Mouse (Mus musculus): ENCODE data around the gene Abhd6. TPM values are rescaled to one million over a fixed set of nuclear protein-coding genes. Genes with fewer than 3 reads are reported as not detected.

Gene Abhd6
- polyA plus RNA-seq, 2 experiments = 3.4 to 9.2 TPM

GRCm38 (mm10) chr14:7986913-7987312 is 15.8 kb upstream of the Abhd6 start:
- H3K27me3 ChIP-seq (ENCODE audit: control insufficient read depth, insufficient read depth, low read length) = no peaks in the 10 kb centered on the region
- no peak overlapping the region for H3K27ac ChIP-seq
- 76% methylated on average over 6 of the region's 6 CpGs for WGBS (ENCODE audit: insufficient replicate concordance)
- H3K4me2 ChIP-seq (ENCODE audit: low read depth) = no peak overlapping the region
- no peak overlapping the region for H3K9ac ChIP-seq (replicated peaks)
- 0 out of 4 replicates have a peak, but pooled peaks cover 0 to 1% of the 10 kb centered on the region in 2 experiments for H3K4me1 ChIP-seq (replicated peaks; ENCODE audit: control insufficient read depth in 2 of 2, insufficient read depth in 2 of 2, low read length in 1 of 2)
- no peaks in the 10 kb centered on the region for H3K36me3 ChIP-seq (replicated peaks; ENCODE audit: control insufficient read depth, insufficient read depth, low read depth)
- no peaks in the 10 kb centered on the region for H3K9me3 ChIP-seq (ENCODE audit: control insufficient read depth, low read length)
- no peak for DNase-seq (ENCODE audit: low read depth in 3 of 3, low spot score in 3 of 3)
- H3K4me3 ChIP-seq (ENCODE audit: insufficient read depth in 1 of 2, low read depth in 2 of 2, low read length in 2 of 2) = no peak overlapping the region
- no peak for TF ChIP-seq EP300 (IDR thresholded peaks at IDR 0.05; ENCODE audit: low read depth)
- TF ChIP-seq CTCF (IDR thresholded peaks at IDR 0.05; ENCODE audit: low read depth) = no peak
- ATAC-seq (ENCODE audit: insufficient read depth) = no peak

DNA sequence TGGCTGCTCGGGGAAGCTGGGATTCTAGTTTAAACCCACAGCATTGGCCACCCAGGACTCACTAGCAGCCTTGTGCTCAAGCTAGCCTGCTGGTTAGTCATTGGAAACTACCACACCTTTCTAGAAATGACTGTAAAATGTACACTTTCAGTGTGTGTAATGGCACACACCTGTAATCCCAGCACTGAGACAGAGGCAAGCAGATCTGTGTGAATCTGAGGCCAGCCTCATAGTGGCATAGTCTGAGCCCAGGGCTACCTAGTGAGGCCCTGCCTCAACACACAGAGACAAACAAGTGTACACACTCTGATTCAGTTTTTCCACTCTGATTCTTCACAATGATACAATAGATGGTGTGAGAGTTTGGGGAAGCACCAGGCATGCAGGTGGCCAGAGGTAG is 13.3 kb upstream of the Abhd6 start:
- no peaks in the 10 kb centered on the region for H3K9me3 ChIP-seq (ENCODE audit: control insufficient read depth, low read length)
- H3K27me3 ChIP-seq (ENCODE audit: control insufficient read depth, insufficient read depth, low read length) = no peaks in the 10 kb centered on the region
- H3K4me3 ChIP-seq (ENCODE audit: insufficient read depth in 1 of 2, low read depth in 2 of 2, low read length in 2 of 2) = no peak overlapping the region
- no peak overlapping the region for H3K27ac ChIP-seq
- H3K4me2 ChIP-seq (ENCODE audit: low read depth) = no peak overlapping the region
- H3K36me3 ChIP-seq (replicated peaks; ENCODE audit: control insufficient read depth, insufficient read depth, low read depth) = no peaks in the 10 kb centered on the region
- H3K4me1 ChIP-seq (replicated peaks; ENCODE audit: control insufficient read depth in 2 of 2, insufficient read depth in 2 of 2, low read length in 1 of 2) = 0 out of 4 replicates have a peak, but pooled peaks cover 0 to 1% of the 10 kb centered on the region in 2 experiments
- ATAC-seq (ENCODE audit: insufficient read depth) = no peak
- DNase-seq (ENCODE audit: low read depth in 3 of 3, low spot score in 3 of 3) = no peak
- WGBS (ENCODE audit: insufficient replicate concordance) = 52% methylated on average over 1 of the region's 1 CpGs
- no peak for TF ChIP-seq EP300 (IDR thresholded peaks at IDR 0.05; ENCODE audit: low read depth)
- TF ChIP-seq CTCF (IDR thresholded peaks at IDR 0.05; ENCODE audit: low read depth) = no peak
- H3K9ac ChIP-seq (replicated peaks) = no peak overlapping the region

- Histone ChIP-seq H3K27me3 (ENCODE audit: control insufficient read depth, insufficient read depth, low read length) (no peaks in the 10 kb centered on the region), H3K9ac (replicated peaks) (no peak overlapping the region), H3K4me3 (ENCODE audit: insufficient read depth in 1 of 2, low read depth in 2 of 2, low read length in 2 of 2) (no peak overlapping the region), H3K36me3 (replicated peaks; ENCODE audit: control insufficient read depth, insufficient read depth, low read depth) (no peaks in the 10 kb centered on the region), H3K4me1 (replicated peaks; ENCODE audit: control insufficient read depth in 2 of 2, insufficient read depth in 2 of 2, low read length in 1 of 2) (0 out of 4 replicates have a peak, but pooled peaks cover 0 to 1% of the 10 kb centered on the region in 2 experiments), H3K9me3 (ENCODE audit: control insufficient read depth, low read length) (no peaks in the 10 kb centered on the region), H3K27ac (no peak overlapping the region), H3K4me2 (ENCODE audit: low read depth) (no peak overlapping the region)
- DNase-seq (ENCODE audit: low read depth in 3 of 3, low spot score in 3 of 3) (no peak), ATAC-seq (ENCODE audit: insufficient read depth) (no peak)
- 23% methylated on average over 3 of the region's 3 CpGs for WGBS (ENCODE audit: insufficient replicate concordance)
- no peak for TF ChIP-seq CTCF (IDR thresholded peaks at IDR 0.05; ENCODE audit: low read depth)
- TF ChIP-seq EP300 (IDR thresholded peaks at IDR 0.05; ENCODE audit: low read depth) = no peak
Measured at GRCm38 (mm10) chr14:7989961-7990360, 12.7 kb upstream of the Abhd6 start.

DNA sequence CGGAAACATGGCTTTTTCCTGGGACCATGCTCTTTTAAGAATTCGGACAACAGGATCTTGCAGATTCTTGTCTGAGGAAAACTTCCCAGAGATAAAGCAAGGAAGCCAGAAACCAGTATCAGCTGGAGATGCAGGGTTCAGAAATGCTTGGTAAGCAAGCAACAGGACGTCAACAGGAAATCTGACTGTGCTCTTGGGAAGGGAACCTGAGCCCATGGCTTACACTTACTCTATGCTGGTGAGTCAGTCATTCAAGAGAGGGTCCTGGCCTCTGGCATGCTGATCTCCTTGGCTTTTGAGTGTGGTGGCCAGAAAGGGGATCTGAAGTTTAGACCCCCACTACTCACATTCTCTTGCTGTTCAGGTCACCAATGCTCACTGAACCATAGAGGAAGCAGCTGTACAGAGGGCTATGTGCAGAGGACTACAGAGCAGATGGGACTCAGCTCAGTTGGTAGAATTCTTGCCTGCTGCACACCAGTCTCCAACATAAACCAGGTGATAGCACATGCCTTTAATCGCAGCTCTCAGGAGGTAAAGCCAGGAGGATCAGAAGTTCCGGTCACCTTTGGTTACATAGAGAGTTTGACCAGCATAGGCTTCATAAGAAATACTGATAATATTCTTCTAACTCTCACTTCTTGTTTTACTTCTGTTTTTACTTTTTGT is 11.5 kb upstream of the Abhd6 start:
- TF ChIP-seq EP300 (IDR thresholded peaks at IDR 0.05; ENCODE audit: low read depth) = no peak
- no peak for TF ChIP-seq CTCF (IDR thresholded peaks at IDR 0.05; ENCODE audit: low read depth)

DNA sequence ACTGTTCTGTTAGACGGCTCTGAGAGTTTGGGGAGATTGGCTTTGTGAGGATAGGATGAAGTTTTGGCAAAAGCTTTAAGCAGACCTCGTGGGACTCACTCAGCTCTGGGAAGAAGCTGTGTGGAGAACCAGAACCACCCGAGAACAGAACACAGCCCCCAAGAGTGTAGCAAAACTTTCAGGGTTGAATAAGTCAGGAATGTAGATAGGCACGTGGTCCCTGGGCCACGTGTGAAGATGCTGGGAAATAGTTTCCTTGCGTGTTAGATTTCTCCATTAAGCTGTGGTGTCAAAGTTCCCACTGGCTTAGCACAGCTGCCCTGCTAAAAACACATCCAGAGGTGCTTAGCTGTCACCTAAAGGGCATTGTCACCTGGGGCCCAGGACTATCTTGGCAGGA is 10.5 kb upstream of the Abhd6 start:
- Histone ChIP-seq H3K9me3 (ENCODE audit: control insufficient read depth, low read length) (no peaks in the 10 kb centered on the region), H3K4me3 (ENCODE audit: insufficient read depth in 1 of 2, low read depth in 2 of 2, low read length in 2 of 2) (no peak overlapping the region), H3K27me3 (ENCODE audit: control insufficient read depth, insufficient read depth, low read length) (no peaks in the 10 kb centered on the region), H3K4me2 (ENCODE audit: low read depth) (no peak overlapping the region), H3K4me1 (replicated peaks; ENCODE audit: control insufficient read depth in 2 of 2, insufficient read depth in 2 of 2, low read length in 1 of 2) (0 out of 4 replicates have a peak, but pooled peaks cover 0 to 1% of the 10 kb centered on the region in 2 experiments), H3K9ac (replicated peaks) (no peak overlapping the region), H3K27ac (no peak overlapping the region), H3K36me3 (replicated peaks; ENCODE audit: control insufficient read depth, insufficient read depth, low read depth) (no peaks in the 10 kb centered on the region)
- WGBS (ENCODE audit: insufficient replicate concordance) = 55% methylated on average over 6 of the region's 6 CpGs
- TF ChIP-seq CTCF (IDR thresholded peaks at IDR 0.05; ENCODE audit: low read depth) (no peak), EP300 (IDR thresholded peaks at IDR 0.05; ENCODE audit: low read depth) (no peak)
- no peak for ATAC-seq (ENCODE audit: insufficient read depth)
- no peak for DNase-seq (ENCODE audit: low read depth in 3 of 3, low spot score in 3 of 3)

More for the DNA sequence above, 11.5 kb upstream of the Abhd6 start:
- Histone ChIP-seq H3K27me3 (ENCODE audit: control insufficient read depth, insufficient read depth, low read length) (no peaks in the 10 kb centered on the region), H3K4me1 (replicated peaks; ENCODE audit: control insufficient read depth in 2 of 2, insufficient read depth in 2 of 2, low read length in 1 of 2) (0 out of 4 replicates have a peak, but pooled peaks cover 0 to 1% of the 10 kb centered on the region in 2 experiments), H3K9ac (replicated peaks) (no peak overlapping the region), H3K36me3 (replicated peaks; ENCODE audit: control insufficient read depth, insufficient read depth, low read depth) (no peaks in the 10 kb centered on the region), H3K4me2 (ENCODE audit: low read depth) (no peak overlapping the region), H3K9me3 (ENCODE audit: control insufficient read depth, low read length) (no peaks in the 10 kb centered on the region), H3K4me3 (ENCODE audit: insufficient read depth in 1 of 2, low read depth in 2 of 2, low read length in 2 of 2) (no peak overlapping the region), H3K27ac (no peak overlapping the region)
- 46% methylated on average over 5 of the region's 5 CpGs for WGBS (ENCODE audit: insufficient replicate concordance)
- ATAC-seq (ENCODE audit: insufficient read depth) (0 out of 2 replicates have a peak, but pooled peaks have one; percentile 31), DNase-seq (ENCODE audit: low read depth in 3 of 3, low spot score in 3 of 3) (no peak)

Measured in liver, embryonic 14.5 days (tissue).